Mouse (Mus musculus) limb, embryonic 14.5 days (tissue): ENCODE results near the gene Dtx1. TPM values are rescaled to one million over a fixed set of nuclear protein-coding genes. Genes with fewer than 3 reads are reported as not detected.

Experiments
- ATAC-seq: fragments of 200-750 bp; cut with Nextera tagmentation; 2 replicates; pipeline ENCODE4 v1.8.0; 2017; ENCODE audit warnings: low read depth, moderate number of reproducible peaks, moderate TSS enrichment; ENCODE audit not compliant: low FRiP score
- DNase-seq: peaks from one replicate; pipeline ENCODE4 v3.0.0-alpha.2; 2015; ENCODE audit warnings: low spot score
- H3K27ac ChIP-seq: fragments of 300-500 bp; sonication (generic); replicated peaks from 2 replicates; pipeline ENCODE4 v1.5.1; 2014; ENCODE audit warnings: low read depth, mild to moderate bottlenecking, low read length, moderate library complexity, mixed read lengths
- H3K27me3 ChIP-seq: fragments of 300-500 bp; sonication (generic); 2 replicates; pipeline ENCODE4 v1.6.1; 2014; ENCODE audit warnings: low read length, mixed read lengths; ENCODE audit not compliant: control insufficient read depth, insufficient read depth
- H3K36me3 ChIP-seq: fragments of 300-500 bp; sonication (generic); 2 replicates; pipeline ENCODE4 v1.6.1; 2014; ENCODE audit warnings: mild to moderate bottlenecking, low read length, moderate library complexity, mixed read lengths; ENCODE audit not compliant: control insufficient read depth, insufficient read depth
- H3K4me1 ChIP-seq: fragments of 300-500 bp; sonication (generic); 2 replicates; pipeline ENCODE4 v1.6.1; 2014; ENCODE audit warnings: antibody characterized with exemption, low read length, mixed read lengths; ENCODE audit not compliant: control insufficient read depth, insufficient read depth
- H3K4me2 ChIP-seq: fragments of 300-500 bp; sonication (generic); replicated peaks from 2 replicates; pipeline ENCODE4 v1.6.1; 2014; ENCODE audit warnings: low read depth, mild to moderate bottlenecking, low read length, moderate library complexity; ENCODE audit not compliant: severe bottlenecking
- H3K4me3 ChIP-seq: fragments of 300-500 bp; sonication (generic); replicated peaks from 2 replicates; pipeline ENCODE4 v1.5.1; 2014; ENCODE audit warnings: low read length
- H3K9ac ChIP-seq: fragments of 300-500 bp; sonication (generic); 2 replicates; pipeline ENCODE4 v1.6.1; 2014; ENCODE audit warnings: mild to moderate bottlenecking, low read depth, low read length, moderate library complexity; ENCODE audit not compliant: severe bottlenecking
- H3K9me3 ChIP-seq: fragments of 300-500 bp; sonication (generic); 2 replicates; pipeline ENCODE4 v1.6.1; 2016; ENCODE audit warnings: low read length; ENCODE audit not compliant: control insufficient read depth
- POLR2A ChIP-seq: fragments of 200-500 bp; IDR thresholded peaks from 2 replicates; pipeline ENCODE4 v1.8.0; 2012; ENCODE audit warnings: inconsistent platforms, mild to moderate bottlenecking, moderate library complexity, borderline replicate concordance; ENCODE audit not compliant: insufficient read depth, insufficient read length; ENCODE audit errors: extremely low read depth
- WGBS: fragments of 180-500 bp; shearing (Covaris S2); extraction: QIAGEN DNeasy Blood & Tissue Kit; methylation state at CpG from one replicate; pipeline ENCODE4 v1.1.7; 2014; 5-methylcytosine and 5-hydroxymethylcytosine counted together
- polyA plus RNA-seq, 2 experiments: library from polyadenylated mRNA; depleted of rRNA in 1 of 2; stranded (reverse) in 1 of 2; unstranded in 1 of 2; fragments of >200 nt; fragmentation: Nextera tagmentation in 1 of 2; extraction: Ambion mirVana in 1 of 2; gene quantifications; 2 replicates each; pipeline versions ENCODE4 v1.2.1 to v1.2.3; 2012 to 2014

Dtx1 gene
- polyA plus RNA-seq, 2 experiments = 3.9 to 11.1 TPM

- H3K4me2 ChIP-seq = no peak overlapping the region
- TF ChIP-seq POLR2A = no peak
- H3K9me3 ChIP-seq = no peaks in the 10 kb centered on the region
- no peak overlapping the region for H3K27ac ChIP-seq
- DNase-seq = no peak
- 82% methylated on average over 7 of the region's 7 CpGs for WGBS
- H3K9ac ChIP-seq = no peak overlapping the region
- no peaks in the 10 kb centered on the region for H3K27me3 ChIP-seq
- no peaks in the 10 kb centered on the region for H3K4me1 ChIP-seq
- no peak overlapping the region for H3K4me3 ChIP-seq
- no peaks in the 10 kb centered on the region for H3K36me3 ChIP-seq
- no peak for ATAC-seq
Observed at GRCm38 (mm10) chr5:120670132-120670531, 41.6 kb downstream of the Dtx1 start.

GRCm38 (mm10) chr5:120668761-120669160 is 43.0 kb downstream of the Dtx1 start:
- no peaks in the 10 kb centered on the region for H3K27me3 ChIP-seq
- WGBS = 68% methylated on average over 7 of the region's 7 CpGs
- H3K36me3 ChIP-seq = no peaks in the 10 kb centered on the region
- H3K27ac ChIP-seq = no peak overlapping the region
- no peaks in the 10 kb centered on the region for H3K9me3 ChIP-seq
- H3K4me2 ChIP-seq = no peak overlapping the region
- no peak overlapping the region for H3K4me3 ChIP-seq
- DNase-seq (no peak), ATAC-seq (no peak)
- H3K4me1 ChIP-seq = no peaks in the 10 kb centered on the region
- TF ChIP-seq POLR2A = no peak
- no peak overlapping the region for H3K9ac ChIP-seq

DNA sequence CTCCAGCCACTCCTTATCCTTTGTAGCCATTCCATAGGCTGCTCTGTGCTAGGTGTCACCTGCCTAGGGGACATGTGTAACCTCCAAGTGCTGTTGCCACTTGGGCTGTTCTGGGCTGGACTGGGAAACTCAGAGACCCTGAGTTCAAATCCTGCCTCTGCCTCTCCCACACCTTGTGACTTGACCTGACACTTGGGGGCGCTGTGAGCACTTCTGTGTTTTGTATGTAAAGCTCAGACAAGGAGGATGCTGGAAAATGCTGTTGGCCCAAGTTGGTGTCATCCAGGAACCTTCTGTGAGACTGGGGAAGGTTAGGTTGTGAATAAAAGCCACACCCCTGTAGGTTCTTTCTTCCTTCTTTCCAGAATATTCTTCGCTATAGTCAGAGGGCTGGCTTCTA is 46.8 kb downstream of the Dtx1 start:
- ATAC-seq = no peak
- no peak overlapping the region for H3K9ac ChIP-seq
- 52% methylated on average over 2 of the region's 2 CpGs for WGBS

DNA sequence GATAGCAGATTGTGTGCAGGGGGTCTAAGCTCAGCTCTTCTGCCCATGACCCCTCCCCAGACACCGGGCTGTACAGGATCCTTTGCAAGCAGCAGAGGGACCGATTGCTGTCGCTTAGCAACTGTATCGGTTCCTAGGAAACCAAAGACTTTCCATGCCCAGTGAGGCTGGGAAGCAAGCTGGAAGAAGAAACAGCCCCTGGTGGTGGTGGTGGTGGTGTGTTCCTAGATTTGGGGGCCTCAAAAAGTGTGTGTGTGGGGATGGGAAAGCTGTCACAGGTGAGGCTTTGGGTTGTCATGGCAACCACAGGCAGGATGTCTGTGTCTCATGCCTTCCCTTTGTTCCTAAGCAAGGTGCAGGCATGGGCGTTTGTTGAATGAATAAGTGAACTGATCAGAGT is 50.9 kb downstream of the Dtx1 start:
- WGBS = 68% methylated on average over 5 of the region's 5 CpGs
- H3K36me3 ChIP-seq = no peaks in the 10 kb centered on the region
- no peaks in the 10 kb centered on the region for H3K4me1 ChIP-seq
- no peaks in the 10 kb centered on the region for H3K27me3 ChIP-seq
- ATAC-seq = no peak
- H3K27ac ChIP-seq = no peak overlapping the region
- H3K4me2 ChIP-seq = no peak overlapping the region
- DNase-seq = no peak
- no peaks in the 10 kb centered on the region for H3K9me3 ChIP-seq
- no peak overlapping the region for H3K4me3 ChIP-seq
- H3K9ac ChIP-seq = no peak overlapping the region
- TF ChIP-seq POLR2A = no peak

More for the DNA sequence above, 46.8 kb downstream of the Dtx1 start:
- no peaks in the 10 kb centered on the region for H3K4me1 ChIP-seq
- H3K4me3 ChIP-seq = no peak overlapping the region
- no peaks in the 10 kb centered on the region for H3K27me3 ChIP-seq
- no peak overlapping the region for H3K27ac ChIP-seq
- H3K9me3 ChIP-seq = no peaks in the 10 kb centered on the region
- H3K4me2 ChIP-seq = no peak overlapping the region
- DNase-seq = no peak
- H3K36me3 ChIP-seq = no peaks in the 10 kb centered on the region
- TF ChIP-seq POLR2A = no peak

DNA sequence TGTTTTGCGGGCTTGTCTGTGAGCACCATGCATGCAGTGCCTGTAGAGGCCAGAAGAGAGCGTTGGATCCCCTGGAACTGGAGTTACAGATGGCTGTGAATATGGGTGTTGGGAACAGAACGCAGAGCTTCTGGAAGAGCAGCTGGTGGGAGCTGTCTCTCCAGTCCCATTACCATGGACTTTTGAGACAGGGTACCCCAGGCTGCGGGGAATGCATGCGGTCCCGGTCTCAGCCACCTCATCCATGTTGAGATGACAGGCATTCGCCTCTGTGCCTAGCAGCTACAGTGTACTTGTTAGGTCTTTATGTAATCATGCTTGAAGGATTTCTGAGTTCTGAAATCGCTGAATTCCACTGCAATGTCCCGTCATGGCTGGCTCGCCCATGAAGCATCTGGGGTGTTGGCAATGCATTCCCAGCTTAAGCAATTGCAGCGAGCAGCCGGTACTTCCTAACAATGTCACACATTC is 55.4 kb downstream of the Dtx1 start:
- Histone ChIP-seq H3K9ac (no peak overlapping the region), H3K4me1 (no peaks in the 10 kb centered on the region), H3K27me3 (no peaks in the 10 kb centered on the region), H3K4me3 (no peak overlapping the region), H3K4me2 (no peak overlapping the region), H3K36me3 (no peaks in the 10 kb centered on the region), H3K9me3 (no peaks in the 10 kb centered on the region), H3K27ac (no peak overlapping the region)
- 80% methylated on average over 12 of the region's 12 CpGs for WGBS
- ATAC-seq (no peak), DNase-seq (no peak)
- no peak for TF ChIP-seq POLR2A

- no peak overlapping the region for H3K4me3 ChIP-seq
- 97% methylated on average over 2 of the region's 2 CpGs for WGBS
- no peak overlapping the region for H3K4me2 ChIP-seq
- H3K27ac ChIP-seq = no peak overlapping the region
- TF ChIP-seq POLR2A = no peak
- DNase-seq = no peak
- no peaks in the 10 kb centered on the region; the same call in 1 of the 2 replicates for H3K4me1 ChIP-seq
- ATAC-seq = no peak
- H3K9me3 ChIP-seq = no peaks in the 10 kb centered on the region
- peaks cover 22% of the 10 kb centered on the region for H3K27me3 ChIP-seq
- no peaks in the 10 kb centered on the region for H3K36me3 ChIP-seq
- H3K9ac ChIP-seq = no peak overlapping the region
Observed at GRCm38 (mm10) chr5:120653873-120654272, 57.9 kb downstream of the Dtx1 start.
